Mouse (Mus musculus): ENCODE data around the gene Emp2. TPM values are rescaled to one million over a fixed set of nuclear protein-coding genes. Genes with fewer than 3 reads are reported as not detected.

The Emp2 gene
- polyA plus RNA-seq (2017; shearing (Covaris generic)): under 1 TPM; 0.04 to 0.13 TPM

GRCm38 (mm10) chr16:10313646-10314088, at the start of gene Emp2:
TSS of gene Emp2 (minus strand) at chr16:10313968.

Other genes starting within 250 kb of the Emp2 start
- gene Rpl39l, start 143.7 kb downstream of the Emp2 start, polyA plus RNA-seq (2017; shearing (Covaris generic)): 1 to 10 TPM in 1 of 2 experiments, under 1 TPM in 1; 0.76 to 1.4 TPM
- 1 to 10 TPM in 1 of 2 experiments, under 1 TPM in 1; 0.33 to 3.0 TPM for gene Atf7ip2, start 121.3 kb downstream of the Emp2 start, polyA plus RNA-seq (2017; shearing (Covaris generic))
- gene Tekt5, start 81.5 kb upstream of the Emp2 start, polyA plus RNA-seq (2017; shearing (Covaris generic)): not detected
- 10 to 100 TPM; 70.8 to 83.2 TPM for gene Nubp1, start 98.0 kb upstream of the Emp2 start, polyA plus RNA-seq (2017; shearing (Covaris generic))
- 1 to 10 TPM; 2.7 to 3.1 TPM for gene Tvp23a, start 133.4 kb upstream of the Emp2 start, polyA plus RNA-seq (2017; shearing (Covaris generic))
- gene Ciita, start 166.1 kb upstream of the Emp2 start, polyA plus RNA-seq (2017; shearing (Covaris generic)): 1 to 10 TPM in 1 of 2 experiments, under 1 TPM in 1; 0.87 to 5.6 TPM
- gene Dexi, start 229.1 kb upstream of the Emp2 start, polyA plus RNA-seq (2017; shearing (Covaris generic)): 10 to 100 TPM; 34.4 to 37.8 TPM
- 10 to 100 TPM; 25.1 to 29.0 TPM for gene Clec16a, start 231.4 kb upstream of the Emp2 start, polyA plus RNA-seq (2017; shearing (Covaris generic))